Mouse (Mus musculus) CH12.LX (cell line): Measurements from ENCODE around the gene Ngp.

Source experiments
- CTCF ChIP-seq, 2 experiments: IDR thresholded peaks in 1 of 2; conservative IDR thresholded peaks in 1 of 2; 2 replicates each; pipeline ENCODE4 v1.5.1; 2011 to 2012; ENCODE audit warnings: low read depth in 2 of 2, low read length in 2 of 2, improper control_type of control experiment in 1 of 2, inconsistent platforms in 1 of 2, mild to moderate bottlenecking in 1 of 2, moderate library complexity in 1 of 2
- E2F4 ChIP-seq: IDR thresholded peaks from 2 replicates; pipeline ENCODE4 v1.6.1; 2011; ENCODE audit warnings: low read depth, low read length, improper control_type of control experiment; ENCODE audit not compliant: insufficient replicate concordance
- EP300 ChIP-seq: IDR thresholded peaks from 2 replicates; pipeline ENCODE4 v1.6.1; 2011; ENCODE audit warnings: low read length, improper control_type of control experiment
- JUN ChIP-seq: IDR thresholded peaks from 2 replicates; pipeline ENCODE4 v1.6.1; 2011; ENCODE audit warnings: low read depth, mild to moderate bottlenecking, low read length, improper control_type of control experiment, moderate library complexity; ENCODE audit not compliant: insufficient read depth
- MEF2A ChIP-seq: IDR thresholded peaks from 2 replicates; pipeline ENCODE4 v1.6.1; 2014; ENCODE audit warnings: low read depth, mild to moderate bottlenecking, inconsistent platforms, low read length, improper control_type of control experiment, borderline replicate concordance
- NELFE ChIP-seq: IDR thresholded peaks from 2 replicates; pipeline ENCODE4 v1.6.1; 2011; ENCODE audit warnings: low read depth, low read length, improper control_type of control experiment
- POLR2A ChIP-seq: IDR thresholded peaks from 2 replicates; pipeline ENCODE4 v1.6.1; 2011; ENCODE audit warnings: low read depth, mild to moderate bottlenecking, improper control_type of control experiment, low read length
- TBP ChIP-seq: conservative IDR thresholded peaks from 2 replicates; pipeline ENCODE4 v1.6.1; 2011; ENCODE audit warnings: low read depth, low read length, improper control_type of control experiment
- UBTF ChIP-seq: IDR thresholded peaks from 2 replicates; pipeline ENCODE4 v1.6.1; 2012; ENCODE audit warnings: low read depth, mild to moderate bottlenecking, inconsistent platforms, low read length, improper control_type of control experiment, moderate library complexity
- USF1 ChIP-seq: IDR thresholded peaks from 2 replicates; pipeline ENCODE4 v1.6.1; 2014; ENCODE audit warnings: low read depth, mild to moderate bottlenecking, inconsistent platforms, low read length, improper control_type of control experiment
- ZC3H11A ChIP-seq: IDR thresholded peaks from 2 replicates; pipeline ENCODE4 v1.6.1; 2012; ENCODE audit warnings: low read depth, mild to moderate bottlenecking, inconsistent platforms, low read length, improper control_type of control experiment

DNA sequence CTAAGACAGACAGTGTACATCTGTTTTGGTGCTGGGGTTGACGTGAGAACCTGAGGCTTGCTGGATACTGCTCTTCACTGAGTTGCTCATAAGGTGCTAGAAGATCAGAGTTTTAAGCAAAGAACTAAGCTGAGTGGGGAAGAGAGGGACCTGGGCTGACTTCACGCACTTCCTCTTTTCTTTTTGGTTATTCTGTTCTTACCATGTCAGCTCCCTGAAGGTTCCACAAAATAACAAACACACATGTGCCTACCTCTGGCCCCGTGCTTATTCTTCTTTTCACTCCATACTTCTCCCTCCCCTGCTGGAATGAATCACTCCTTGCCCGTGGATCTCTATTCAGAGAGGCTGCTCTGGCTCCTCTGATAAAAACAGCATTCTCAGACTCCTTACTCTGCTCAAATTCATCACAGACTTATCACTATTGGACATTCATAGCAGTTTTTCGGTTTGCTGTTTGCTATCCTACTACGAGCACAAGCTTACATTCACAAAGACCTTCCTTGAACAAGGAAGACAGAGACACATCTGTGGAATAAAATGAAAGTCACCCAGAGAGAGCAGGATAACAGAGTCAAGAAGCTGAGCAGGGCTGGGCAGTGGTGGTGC, 44.5 kb downstream of the Ngp start:
- TF ChIP-seq POLR2A (no peak), UBTF (no peak), E2F4 (no peak), NELFE (no peak), CTCF (conservative IDR thresholded peaks at IDR 0.05 in 1 of 2, IDR thresholded peaks at IDR 0.05 in 1 of 2; ENCODE audit: low read depth in 2 of 2, low read length in 2 of 2) (no peak), TBP (no peak), EP300 (no peak), ZC3H11A (no peak), MEF2A (no peak), USF1 (no peak), JUN (no peak)
